Mouse (Mus musculus) heart, adult 2 months (tissue): ENCODE results near the gene Thbs3. TPM values are rescaled to one million over a fixed set of nuclear protein-coding genes. Genes with fewer than 3 reads are reported as not detected.

Source experiments
- DNase-seq, 2 experiments: peaks; one replicate each; pipeline ENCODE4 v3.0.0; 2021
- H3K27ac ChIP-seq: fragments of 200-600 bp; 2 replicates; pipeline ENCODE4 v1.8.1; 2022
- H3K27me3 ChIP-seq: fragments of 200-500 bp; 2 replicates; pipeline ENCODE4 v1.6.1; 2012; ENCODE audit warnings: mild to moderate bottlenecking, low read length, inconsistent platforms, mixed read lengths; ENCODE audit not compliant: control insufficient read depth, insufficient read depth
- H3K36me3 ChIP-seq: fragments of 200-500 bp; 2 replicates; pipeline ENCODE4 v1.6.1; 2012; ENCODE audit warnings: low read length, inconsistent platforms; ENCODE audit not compliant: control insufficient read depth, insufficient read depth
- H3K4me1 ChIP-seq: fragments of 200-500 bp; 2 replicates; pipeline ENCODE4 v1.6.1; 2011; ENCODE audit warnings: low read length; ENCODE audit not compliant: control insufficient read depth, insufficient read depth
- H3K4me3 ChIP-seq: fragments of 200-600 bp; 2 replicates; pipeline ENCODE4 v1.8.1; 2022
- H3K79me2 ChIP-seq: fragments of 200-500 bp; replicated peaks from 2 replicates; pipeline ENCODE4 v1.6.1; 2012; ENCODE audit warnings: mild to moderate bottlenecking, inconsistent platforms, low read length, moderate library complexity, mixed read lengths; ENCODE audit not compliant: control insufficient read depth, insufficient read depth
- H3K9ac ChIP-seq: fragments of 200-500 bp; 2 replicates; pipeline ENCODE4 v1.6.1; 2012; ENCODE audit warnings: low read depth, mild to moderate bottlenecking, control low read depth, inconsistent platforms, low read length, mixed read lengths
- CTCF ChIP-seq: fragments of 200-600 bp; IDR thresholded peaks from 2 replicates; pipeline ENCODE4 v1.8.1; 2022; ENCODE audit warnings: antibody characterized with exemption, mild to moderate bottlenecking, moderate library complexity
- EP300 ChIP-seq: fragments of 200-500 bp; IDR thresholded peaks from 2 replicates; pipeline ENCODE4 v1.6.1; 2011; ENCODE audit warnings: low read depth, low read length, control low read depth; ENCODE audit not compliant: insufficient read depth
- POLR2A ChIP-seq: fragments of 200-500 bp; IDR thresholded peaks from 2 replicates; pipeline ENCODE4 v1.6.1; 2011; ENCODE audit warnings: mild to moderate bottlenecking, low read depth, low read length, control low read depth; ENCODE audit not compliant: insufficient read depth
- WGBS: fragments of 180-500 bp; shearing (Covaris S2); methylation state at CpG from one replicate; pipeline ENCODE4 v1.1.7; 2018; 5-methylcytosine and 5-hydroxymethylcytosine counted together
- intact Hi-C: fragments of 180-260 bp; cut with DNase I; formaldehyde crosslinking; loops from one replicate; pipeline ENCODE4 v1.15.1; 2025
- polyA plus RNA-seq: library from polyadenylated mRNA; depleted of rRNA; stranded (reverse); fragments of >200 nt; gene quantifications from 2 replicates; pipeline ENCODE4 v1.2.3, GENCODE M21; 2012
- total RNA-seq, 2 experiments: library from RNA; stranded (reverse); gene quantifications; 2 replicates each; pipeline ENCODE4 v1.2.3; 2021

The Thbs3 gene
- total and polyA plus RNA-seq, 3 experiments = 3.4 to 15.8 (median 5.1) TPM

DNA sequence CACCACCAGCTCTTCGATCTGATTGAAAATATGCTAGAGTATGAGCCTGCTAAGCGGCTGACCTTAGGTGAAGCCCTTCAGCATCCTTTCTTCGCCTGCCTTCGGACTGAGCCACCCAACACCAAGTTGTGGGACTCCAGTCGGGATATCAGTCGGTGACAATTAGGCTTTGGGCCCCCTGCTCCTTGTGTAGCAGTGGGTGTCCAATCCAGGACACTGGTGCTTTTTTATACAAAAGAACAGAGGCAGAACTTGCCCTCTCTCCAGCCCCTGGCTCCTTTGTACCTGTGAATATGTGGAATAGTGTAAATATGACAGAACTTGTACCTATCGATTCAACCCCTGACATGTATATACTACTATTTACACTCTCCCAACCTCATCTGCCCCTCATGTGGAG, 38.6 kb upstream of the Thbs3 start:
- Histone ChIP-seq H3K4me3 (no peak overlapping the region), H3K27me3 (no peaks in the 10 kb centered on the region), H3K4me1 (peaks cover 2% of the 10 kb centered on the region), H3K36me3 (no peaks in the 10 kb centered on the region; the same call in 1 of the 2 replicates), H3K9ac (no peak overlapping the region), H3K27ac (no peak overlapping the region), H3K79me2 (no peaks in the 10 kb centered on the region)
- intact Hi-C loops = loop anchor here (2.0 to 10.0 kb wide), 2 partner anchors 36 to 622 kb away; partner anchors contain the start of genes Lamtor2 and Ubqln4
- WGBS = 87% methylated on average over 7 of the region's 7 CpGs
- TF ChIP-seq POLR2A (no peak), CTCF (no peak), EP300 (no peak)
- DNase-seq = no peak

DNA sequence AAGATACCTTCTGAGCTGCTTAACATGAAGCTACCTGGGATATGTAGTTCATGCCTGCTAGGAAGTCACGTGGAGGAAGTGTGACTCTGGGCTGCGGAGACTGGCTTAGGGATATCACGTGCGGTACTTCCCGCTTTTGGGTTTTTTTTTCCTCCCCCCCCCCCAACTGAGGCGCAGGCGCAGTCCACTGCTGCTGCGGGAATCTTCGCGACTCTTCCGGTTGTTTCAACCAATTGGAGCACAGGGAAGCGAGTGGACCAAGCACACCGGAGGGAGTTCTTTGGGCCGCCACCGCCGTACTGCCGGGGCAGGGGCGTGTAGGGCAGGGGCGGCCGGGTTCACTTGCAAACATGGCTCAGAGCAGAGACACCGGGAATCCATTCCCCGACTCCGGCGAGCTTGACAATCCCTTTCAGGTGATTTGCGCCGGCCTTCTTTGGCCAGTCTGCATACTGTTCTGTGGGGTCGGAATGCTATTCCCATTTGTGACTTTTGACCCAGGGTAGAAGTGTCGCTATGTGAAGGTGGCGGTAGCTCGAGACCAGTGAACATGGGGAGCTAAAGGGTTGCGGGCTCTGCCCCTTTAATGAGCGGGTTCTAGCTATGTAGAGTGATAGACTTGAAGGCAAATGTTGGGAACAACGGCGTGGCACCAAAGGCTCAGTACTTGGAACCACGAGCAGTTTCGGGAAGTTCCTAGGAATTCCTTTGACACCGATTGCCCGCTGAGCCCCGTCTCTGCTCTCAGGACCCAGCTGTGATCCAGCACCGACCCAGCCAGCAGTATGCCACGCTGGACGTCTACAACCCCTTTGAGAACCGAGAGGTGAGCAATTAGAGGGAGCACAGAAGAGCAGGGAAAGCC, 37.5 kb upstream of the Thbs3 start, which contains the start of gene Scamp3:
Gene Scamp3 (plus strand): TSS at position 232 of the 865 bp plus-strand sequence.
- no peaks in the 10 kb centered on the region for H3K27me3 ChIP-seq
- H3K79me2 ChIP-seq = no peaks in the 10 kb centered on the region
- under 1% methylated on average over 43 of the region's 43 CpGs for WGBS
- peaks cover 2% of the 10 kb centered on the region for H3K4me1 ChIP-seq
- TF ChIP-seq CTCF (no peak), POLR2A (peak; percentile 86), EP300 (peak; percentile 96)
- H3K4me3 ChIP-seq = peak within 1 kb of the TSS; percentile 86
- H3K36me3 ChIP-seq = no peaks in the 10 kb centered on the region; the same call in 1 of the 2 replicates
- H3K9ac ChIP-seq = peak within 1 kb of the TSS; percentile 84
- peak; percentile 86 to 89 for DNase-seq
- intact Hi-C loops = loop anchor here (1.0 to 10.0 kb wide), 3 partner anchors 19 to 623 kb away; partner anchors contain the start of genes Lamtor2 and Ubqln4
- H3K27ac ChIP-seq = peak within 1 kb of the TSS; percentile 84

DNA sequence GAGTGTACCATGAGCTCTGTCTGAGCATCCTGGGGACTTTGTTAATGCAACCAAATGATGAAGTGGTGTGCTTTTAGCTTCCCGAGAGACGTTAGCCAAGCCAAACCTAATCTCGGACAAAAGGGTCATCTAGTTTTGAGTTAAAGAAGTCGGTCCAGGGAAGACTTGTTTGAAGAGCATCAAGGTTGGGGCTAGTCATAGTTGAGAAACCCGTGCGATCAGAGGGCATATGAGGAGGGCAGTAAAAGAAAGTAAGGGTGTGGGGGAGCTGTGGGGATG, 36.9 kb upstream of the Thbs3 start:
- H3K36me3 ChIP-seq = no peaks in the 10 kb centered on the region; the same call in 1 of the 2 replicates

DNA sequence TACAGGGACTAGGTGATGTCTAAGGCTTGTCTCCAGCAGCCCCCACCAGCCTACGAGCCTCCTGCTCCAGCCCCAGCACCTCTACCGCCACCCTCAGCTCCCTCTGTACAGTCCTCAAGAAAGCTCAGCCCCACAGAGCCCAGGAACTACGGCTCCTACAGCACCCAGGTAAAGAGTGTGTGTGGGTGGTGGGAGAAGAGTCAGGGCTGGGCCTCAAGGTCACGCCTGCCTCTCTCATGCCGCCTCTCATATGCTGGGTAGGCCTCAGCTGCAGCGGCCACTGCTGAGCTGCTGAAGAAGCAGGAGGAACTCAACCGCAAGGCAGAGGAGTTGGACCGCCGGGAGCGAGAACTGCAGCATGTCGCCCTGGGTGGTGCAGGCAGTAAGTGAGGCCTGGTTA, 35.9 kb upstream of the Thbs3 start:
- Histone ChIP-seq H3K36me3 (no peaks in the 10 kb centered on the region; the same call in 1 of the 2 replicates), H3K79me2 (no peaks in the 10 kb centered on the region), H3K27me3 (no peaks in the 10 kb centered on the region), H3K27ac (no peak overlapping the region), H3K9ac (0 out of 2 replicates have a peak overlapping the region, but pooled peaks have one; percentile 11), H3K4me3 (no peak overlapping the region), H3K4me1 (peaks cover 2% of the 10 kb centered on the region)
- no peak for DNase-seq
- 92% methylated on average over 11 of the region's 11 CpGs for WGBS
- intact Hi-C loops = loop anchor here (10.0 kb wide), 1 partner anchor 624 kb away; the partner anchor contains the start of genes Lamtor2 and Ubqln4
- TF ChIP-seq EP300 (no peak), CTCF (no peak), POLR2A (no peak)

More for the DNA sequence above, 36.9 kb upstream of the Thbs3 start:
- intact Hi-C loops = loop anchor here (10.0 kb wide), 1 partner anchor 623 kb away; the partner anchor contains the start of genes Lamtor2 and Ubqln4
- H3K27me3 ChIP-seq = no peaks in the 10 kb centered on the region
- H3K79me2 ChIP-seq = no peaks in the 10 kb centered on the region
- H3K4me3 ChIP-seq = peak overlapping the region; percentile 86
- DNase-seq = no peak
- WGBS = 4% methylated on average over 6 of the region's 6 CpGs
- TF ChIP-seq EP300 (no peak), CTCF (no peak)
- H3K27ac ChIP-seq = peak overlapping the region; percentile 84
- H3K9ac ChIP-seq = peak overlapping the region; percentile 84
- H3K4me1 ChIP-seq = peaks cover 2% of the 10 kb centered on the region

DNA sequence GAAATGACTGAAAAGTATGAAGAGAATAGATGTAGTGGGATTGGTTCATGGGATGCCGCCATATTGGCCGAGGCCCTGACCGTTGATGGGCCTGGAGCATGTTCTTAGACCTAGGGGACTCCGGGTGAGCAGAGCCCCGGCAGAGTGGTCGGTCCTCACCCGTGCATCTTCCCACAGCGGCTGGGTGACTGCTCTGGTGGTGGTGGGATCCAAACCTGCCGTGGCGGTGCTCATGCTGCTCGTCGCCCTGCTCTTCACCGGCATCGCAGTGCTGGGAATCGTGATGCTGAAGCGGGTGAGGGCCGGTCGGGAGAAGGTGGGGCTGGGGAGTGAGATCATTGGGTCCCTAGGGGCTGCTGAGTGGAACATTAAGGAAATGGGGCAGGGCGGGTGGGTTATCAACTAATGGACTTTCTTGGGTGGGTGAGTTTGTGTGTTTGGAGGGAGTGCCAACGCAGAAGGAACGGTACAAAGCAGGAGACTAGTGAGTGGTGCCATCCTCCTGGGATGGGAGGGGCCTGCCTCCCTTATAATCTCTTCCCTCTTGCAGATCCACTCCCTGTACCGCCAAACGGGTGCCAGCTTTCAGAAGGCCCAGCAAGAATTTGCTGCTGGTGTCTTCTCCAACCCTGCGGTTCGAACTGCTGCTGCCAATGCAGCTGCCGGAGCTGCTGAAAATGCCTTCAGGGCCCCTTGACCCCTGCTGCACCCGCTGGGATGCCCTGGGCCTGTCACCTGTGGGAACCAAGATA, 33.1 kb upstream of the Thbs3 start:
- peaks cover 2% of the 10 kb centered on the region for H3K4me1 ChIP-seq
- no peaks in the 10 kb centered on the region for H3K79me2 ChIP-seq
- H3K4me3 ChIP-seq = no peak overlapping the region
- intact Hi-C loops = no loop called here
- no peak overlapping the region for H3K9ac ChIP-seq
- 91% methylated on average over 27 of the region's 27 CpGs for WGBS
- H3K27ac ChIP-seq = no peak overlapping the region
- no peaks in the 10 kb centered on the region; the same call in 1 of the 2 replicates for H3K36me3 ChIP-seq
- DNase-seq = peak in 1 of 2 experiments; percentile 18
- no peaks in the 10 kb centered on the region for H3K27me3 ChIP-seq
- no peak for TF ChIP-seq EP300
- no peak for TF ChIP-seq POLR2A
- no peak for TF ChIP-seq CTCF
